Mouse (Mus musculus) cortical plate, adult 2 months (tissue): ENCODE measurements around the gene Srp72.

Experiments
- CTCF ChIP-seq: fragments of 200-500 bp; IDR thresholded peaks from 2 replicates; pipeline ENCODE4 v1.5.1; 2011; ENCODE audit warnings: mild to moderate bottlenecking, control low read depth, low read length; ENCODE audit not compliant: insufficient read depth; ENCODE audit errors: extremely low read depth
- POLR2A ChIP-seq: fragments of 200-500 bp; IDR thresholded peaks from 2 replicates; pipeline ENCODE4 v1.6.1; 2011; ENCODE audit warnings: mild to moderate bottlenecking, low read length, control low read depth; ENCODE audit not compliant: insufficient read depth; ENCODE audit errors: extremely low read depth

GRCm38 (mm10) chr5:76941975-76942374 is 32.5 kb upstream of the Srp72 start:
- TF ChIP-seq POLR2A: no peak
- TF ChIP-seq CTCF: no peak
